Mouse (Mus musculus): ENCODE data around the gene Klk10. TPM values are rescaled to one million over a fixed set of nuclear protein-coding genes. Genes with fewer than 3 reads are reported as not detected.

The Klk10 gene
- 0.58 TPM for polyA plus RNA-seq (2014; fragmentation: Illumina TruSeq; extraction: RNeasy Lipid Tissue Mini Kit (QIAGEN cat#74804); ENCODE audit: low read depth, low replicate concordance)

DNA sequence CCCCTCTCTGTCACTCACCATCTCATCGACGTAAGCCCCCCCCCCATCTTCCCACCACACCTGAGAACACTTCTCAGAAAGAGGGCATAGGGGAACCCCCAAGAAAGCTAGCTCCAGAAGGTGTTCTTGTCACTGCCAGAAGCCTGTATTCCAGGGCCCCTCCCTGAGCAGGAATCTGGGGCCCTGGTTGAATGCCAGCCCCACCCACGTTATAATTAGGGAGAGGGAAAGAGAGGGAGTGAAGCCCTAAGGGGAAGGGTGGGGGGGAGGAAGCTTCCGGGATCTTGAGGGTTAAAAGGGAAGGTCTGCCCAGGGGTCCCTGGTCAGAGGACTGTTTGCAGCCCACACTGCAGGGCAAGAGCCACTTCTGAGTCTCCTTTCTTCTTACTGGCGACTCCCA is at the start of gene Klk10:
Gene Klk10 (plus strand): TSS at position 290 of the 400 bp plus-strand sequence.

DNA sequence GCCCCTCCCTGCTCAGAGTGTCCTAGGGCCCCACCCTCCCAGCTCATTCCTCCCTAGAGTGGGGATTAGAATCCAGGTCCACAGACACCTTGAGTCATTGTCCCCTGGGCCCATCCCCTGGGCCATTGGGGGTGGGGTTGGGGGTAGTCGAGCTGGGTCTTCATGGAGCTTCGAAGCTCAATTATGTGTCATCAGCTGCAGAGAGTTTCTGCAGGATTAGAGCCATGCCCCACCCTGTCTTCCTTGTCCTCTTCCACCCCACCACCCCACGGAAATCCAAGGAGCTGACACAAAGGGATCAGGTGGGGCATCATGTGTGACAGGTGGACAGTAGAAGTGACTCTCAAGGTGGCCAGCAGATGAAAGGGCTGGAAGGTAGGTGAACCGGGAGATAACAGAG is 12.2 kb upstream of the Klk10 start, which contains the start of gene Klk12:
Gene Klk12 (plus strand): TSS at position 301 of the 400 bp plus-strand sequence.

DNA sequence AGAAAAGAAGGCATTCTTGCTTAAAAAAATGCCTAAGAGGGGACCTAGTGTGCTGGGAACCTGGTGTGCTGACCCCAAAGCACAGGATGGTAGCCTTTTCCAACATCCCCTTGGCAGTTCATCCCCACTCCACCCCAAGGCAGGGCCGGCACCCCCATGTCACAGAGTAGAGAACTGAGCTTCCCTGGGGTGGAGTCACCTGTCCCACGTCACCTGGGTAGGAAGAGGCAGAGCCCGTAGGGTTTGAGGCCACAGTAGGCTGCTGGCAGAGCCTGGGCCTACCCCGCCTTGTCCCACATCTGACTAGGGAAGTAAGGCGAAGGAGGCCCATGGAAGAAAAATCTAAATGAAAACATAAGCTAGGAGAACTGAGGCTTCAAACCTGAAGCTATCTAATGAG is 6.5 kb upstream of the Klk10 start, which contains the start of gene Klk11:
Gene Klk11 (plus strand): TSS at position 241 of the 400 bp plus-strand sequence.

DNA sequence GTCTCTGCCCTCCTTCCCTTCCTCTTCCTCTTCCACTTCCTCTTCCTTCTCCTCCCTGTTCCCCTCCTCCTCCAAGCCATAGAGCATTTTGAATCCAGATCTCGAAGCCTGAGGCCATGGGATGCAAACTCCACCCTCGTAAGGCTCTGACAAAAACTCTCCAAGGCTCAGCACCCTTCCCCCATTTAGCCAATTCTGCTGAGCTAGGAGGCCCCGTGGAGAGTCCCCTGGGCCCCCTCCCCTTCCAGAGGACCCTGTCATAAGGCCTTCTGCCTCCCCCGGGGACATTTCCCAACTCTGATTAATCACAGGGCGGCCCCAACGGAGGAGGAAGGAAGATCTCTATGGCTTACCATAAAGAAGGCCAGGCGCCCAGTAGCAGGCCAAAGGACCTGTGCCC is 10.8 kb downstream of the Klk10 start, which contains the start of gene Klk9:
Gene Klk9 (plus strand): TSS at position 301 of the 400 bp plus-strand sequence.

DNA sequence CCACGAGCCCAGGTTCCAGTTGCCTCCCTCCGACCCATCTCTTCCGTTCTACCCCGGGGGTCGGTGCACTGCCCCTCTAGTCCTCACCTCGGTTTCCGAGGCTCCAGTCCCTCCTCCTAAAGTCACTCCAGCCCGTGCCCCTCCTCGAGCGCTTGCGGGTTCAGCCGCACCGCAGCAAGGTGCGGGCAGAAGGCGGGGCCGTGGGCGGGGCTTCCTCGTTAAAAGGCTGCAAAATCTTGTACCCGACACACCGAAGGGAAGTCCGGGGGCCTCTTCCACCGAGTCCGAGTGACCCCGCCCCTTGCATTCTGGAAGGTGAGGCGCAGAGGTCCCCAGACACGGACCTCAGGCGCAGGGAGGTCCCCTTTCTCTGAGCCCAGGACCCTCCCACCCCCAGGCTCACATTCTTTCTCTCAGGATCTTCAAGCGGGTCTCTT is 16.5 kb downstream of the Klk10 start, which contains the start of gene Klk8:
Gene Klk8 (plus strand): TSS at position 245 of the 437 bp plus-strand sequence.

DNA sequence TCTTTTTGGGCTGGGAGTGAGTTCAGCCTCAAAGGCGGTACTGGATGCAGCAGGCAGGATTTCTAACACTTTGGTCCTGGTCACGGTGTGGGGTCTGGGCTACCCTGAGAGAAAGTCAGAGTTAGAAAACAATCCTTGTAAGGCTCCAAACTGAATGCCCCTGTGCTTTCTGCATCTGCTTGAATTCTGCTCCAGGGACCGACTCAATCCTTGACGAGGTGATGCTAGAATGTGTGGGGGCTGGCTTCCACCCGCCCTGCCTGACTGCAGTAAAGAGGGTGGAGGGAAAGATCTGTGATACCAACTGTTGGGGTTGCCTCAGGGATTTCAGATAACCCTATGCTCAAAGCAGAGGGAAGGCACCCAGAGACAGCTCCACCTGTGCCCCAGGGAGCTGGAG is 30.2 kb downstream of the Klk10 start, which contains the start of gene Klk7:
Gene Klk7 (plus strand): TSS at position 301 of the 400 bp plus-strand sequence.

DNA sequence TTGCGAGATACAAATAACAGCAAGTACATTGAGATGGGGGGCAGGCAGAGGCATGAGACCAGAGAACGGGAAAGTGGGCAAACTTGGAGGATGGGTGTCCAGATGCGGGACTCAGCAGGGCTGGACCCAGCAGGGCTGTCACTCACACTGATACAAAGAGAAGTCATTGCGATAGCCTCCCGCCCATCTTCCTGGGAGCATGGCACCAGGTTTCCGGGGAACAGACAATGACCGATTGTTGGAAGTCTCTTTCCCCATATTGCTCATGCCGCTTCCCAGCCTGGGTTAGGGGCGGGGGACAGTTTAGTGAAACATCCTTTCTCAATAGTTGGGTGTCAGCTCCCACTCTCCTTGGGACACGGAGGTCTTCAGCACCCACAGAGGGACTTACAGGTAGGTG is 43.4 kb downstream of the Klk10 start, which contains the start of gene Klk6:
Gene Klk6 (plus strand): TSS at position 301 of the 400 bp plus-strand sequence.

Other genes starting within 250 kb of the Klk10 start
- 7.9 TPM for gene Cd33, start 236.6 kb upstream of the Klk10 start, polyA plus RNA-seq (2014; fragmentation: Illumina TruSeq; extraction: RNeasy Lipid Tissue Mini Kit (QIAGEN cat#74804); ENCODE audit: low read depth, low replicate concordance)
- 2.2 TPM for gene Zfp658, start 218.8 kb upstream of the Klk10 start, polyA plus RNA-seq (2014; fragmentation: Illumina TruSeq; extraction: RNeasy Lipid Tissue Mini Kit (QIAGEN cat#74804); ENCODE audit: low read depth, low replicate concordance)
- gene Zfp719, start 201.4 kb upstream of the Klk10 start, polyA plus RNA-seq (2014; fragmentation: Illumina TruSeq; extraction: RNeasy Lipid Tissue Mini Kit (QIAGEN cat#74804); ENCODE audit: low read depth, low replicate concordance), result 32.9 TPM
- not detected for gene Zfp819, start 173.9 kb upstream of the Klk10 start, polyA plus RNA-seq (2014; fragmentation: Illumina TruSeq; extraction: RNeasy Lipid Tissue Mini Kit (QIAGEN cat#74804); ENCODE audit: low read depth, low replicate concordance)
- not detected for gene Ceacam18, start 146.3 kb upstream of the Klk10 start, polyA plus RNA-seq (2014; fragmentation: Illumina TruSeq; extraction: RNeasy Lipid Tissue Mini Kit (QIAGEN cat#74804); ENCODE audit: low read depth, low replicate concordance)
- 0.76 TPM for gene Siglece, start 120.9 kb upstream of the Klk10 start, polyA plus RNA-seq (2014; fragmentation: Illumina TruSeq; extraction: RNeasy Lipid Tissue Mini Kit (QIAGEN cat#74804); ENCODE audit: low read depth, low replicate concordance)
- 2.8 TPM for gene Ctu1, start 109.0 kb upstream of the Klk10 start, polyA plus RNA-seq (2014; fragmentation: Illumina TruSeq; extraction: RNeasy Lipid Tissue Mini Kit (QIAGEN cat#74804); ENCODE audit: low read depth, low replicate concordance)
- not detected for gene Klk14, start 90.6 kb upstream of the Klk10 start, polyA plus RNA-seq (2014; fragmentation: Illumina TruSeq; extraction: RNeasy Lipid Tissue Mini Kit (QIAGEN cat#74804); ENCODE audit: low read depth, low replicate concordance)
- gene Klk13, start 68.5 kb upstream of the Klk10 start, polyA plus RNA-seq (2014; fragmentation: Illumina TruSeq; extraction: RNeasy Lipid Tissue Mini Kit (QIAGEN cat#74804); ENCODE audit: low read depth, low replicate concordance), result not detected
- gene Klk12, start 12.1 kb upstream of the Klk10 start, polyA plus RNA-seq (2014; fragmentation: Illumina TruSeq; extraction: RNeasy Lipid Tissue Mini Kit (QIAGEN cat#74804); ENCODE audit: low read depth, low replicate concordance), result not detected
- not detected for gene Klk11, start 6.4 kb upstream of the Klk10 start, polyA plus RNA-seq (2014; fragmentation: Illumina TruSeq; extraction: RNeasy Lipid Tissue Mini Kit (QIAGEN cat#74804); ENCODE audit: low read depth, low replicate concordance)
- not detected for gene Klk9, start 10.9 kb downstream of the Klk10 start, polyA plus RNA-seq (2014; fragmentation: Illumina TruSeq; extraction: RNeasy Lipid Tissue Mini Kit (QIAGEN cat#74804); ENCODE audit: low read depth, low replicate concordance)
- gene Klk8, start 16.5 kb downstream of the Klk10 start, polyA plus RNA-seq (2014; fragmentation: Illumina TruSeq; extraction: RNeasy Lipid Tissue Mini Kit (QIAGEN cat#74804); ENCODE audit: low read depth, low replicate concordance), result not detected
- not detected for gene Klk7, start 30.3 kb downstream of the Klk10 start, polyA plus RNA-seq (2014; fragmentation: Illumina TruSeq; extraction: RNeasy Lipid Tissue Mini Kit (QIAGEN cat#74804); ENCODE audit: low read depth, low replicate concordance)
- not detected for gene Klk6, start 43.5 kb downstream of the Klk10 start, polyA plus RNA-seq (2014; fragmentation: Illumina TruSeq; extraction: RNeasy Lipid Tissue Mini Kit (QIAGEN cat#74804); ENCODE audit: low read depth, low replicate concordance)
- gene Klk5, start 60.9 kb downstream of the Klk10 start, polyA plus RNA-seq (2014; fragmentation: Illumina TruSeq; extraction: RNeasy Lipid Tissue Mini Kit (QIAGEN cat#74804); ENCODE audit: low read depth, low replicate concordance), result not detected
- not detected for gene Klk4, start 100.1 kb downstream of the Klk10 start, polyA plus RNA-seq (2014; fragmentation: Illumina TruSeq; extraction: RNeasy Lipid Tissue Mini Kit (QIAGEN cat#74804); ENCODE audit: low read depth, low replicate concordance)
- gene Klk15, start 152.7 kb downstream of the Klk10 start, polyA plus RNA-seq (2014; fragmentation: Illumina TruSeq; extraction: RNeasy Lipid Tissue Mini Kit (QIAGEN cat#74804); ENCODE audit: low read depth, low replicate concordance), result not detected
- not detected for gene Klk1b8, start 169.6 kb downstream of the Klk10 start, polyA plus RNA-seq (2014; fragmentation: Illumina TruSeq; extraction: RNeasy Lipid Tissue Mini Kit (QIAGEN cat#74804); ENCODE audit: low read depth, low replicate concordance)
- gene Klk1b1, start 185.7 kb downstream of the Klk10 start, polyA plus RNA-seq (2014; fragmentation: Illumina TruSeq; extraction: RNeasy Lipid Tissue Mini Kit (QIAGEN cat#74804); ENCODE audit: low read depth, low replicate concordance), result not detected
- gene Klk1b9, start 195.0 kb downstream of the Klk10 start, polyA plus RNA-seq (2014; fragmentation: Illumina TruSeq; extraction: RNeasy Lipid Tissue Mini Kit (QIAGEN cat#74804); ENCODE audit: low read depth, low replicate concordance), result not detected
- not detected for gene Klk1b11, start 214.8 kb downstream of the Klk10 start, polyA plus RNA-seq (2014; fragmentation: Illumina TruSeq; extraction: RNeasy Lipid Tissue Mini Kit (QIAGEN cat#74804); ENCODE audit: low read depth, low replicate concordance)
- gene Klk1b26, start 231.1 kb downstream of the Klk10 start, polyA plus RNA-seq (2014; fragmentation: Illumina TruSeq; extraction: RNeasy Lipid Tissue Mini Kit (QIAGEN cat#74804); ENCODE audit: low read depth, low replicate concordance), result not detected

Measured in adrenal gland, adult 10 weeks (tissue).